Mouse (Mus musculus) monocyte, adult 5-6 weeks (primary cell): ENCODE results near the gene Mmgt2. TPM values are rescaled to one million over a fixed set of nuclear protein-coding genes. Genes with fewer than 3 reads are reported as not detected.

Experiments
- ATAC-seq: fragments of 153-309, 156-312 bp; replicated peaks from 2 replicates; pipeline ENCODE4 v1.8.0; 2017; ENCODE audit warnings: mild to moderate bottlenecking; ENCODE audit not compliant: low TSS enrichment, insufficient number of reproducible peaks, severe bottlenecking, poor library complexity, low FRiP score
- total RNA-seq: library from RNA; stranded (forward); fragments of 200-1000, 200-491, 200-594 nt; gene quantifications from 3 replicates; pipeline ENCODE4 v1.2.3, GENCODE M21; 2017

Gene Mmgt2
- total RNA-seq: 11.6 to 45.4 TPM (median 31.4 TPM) in 3 replicates

DNA sequence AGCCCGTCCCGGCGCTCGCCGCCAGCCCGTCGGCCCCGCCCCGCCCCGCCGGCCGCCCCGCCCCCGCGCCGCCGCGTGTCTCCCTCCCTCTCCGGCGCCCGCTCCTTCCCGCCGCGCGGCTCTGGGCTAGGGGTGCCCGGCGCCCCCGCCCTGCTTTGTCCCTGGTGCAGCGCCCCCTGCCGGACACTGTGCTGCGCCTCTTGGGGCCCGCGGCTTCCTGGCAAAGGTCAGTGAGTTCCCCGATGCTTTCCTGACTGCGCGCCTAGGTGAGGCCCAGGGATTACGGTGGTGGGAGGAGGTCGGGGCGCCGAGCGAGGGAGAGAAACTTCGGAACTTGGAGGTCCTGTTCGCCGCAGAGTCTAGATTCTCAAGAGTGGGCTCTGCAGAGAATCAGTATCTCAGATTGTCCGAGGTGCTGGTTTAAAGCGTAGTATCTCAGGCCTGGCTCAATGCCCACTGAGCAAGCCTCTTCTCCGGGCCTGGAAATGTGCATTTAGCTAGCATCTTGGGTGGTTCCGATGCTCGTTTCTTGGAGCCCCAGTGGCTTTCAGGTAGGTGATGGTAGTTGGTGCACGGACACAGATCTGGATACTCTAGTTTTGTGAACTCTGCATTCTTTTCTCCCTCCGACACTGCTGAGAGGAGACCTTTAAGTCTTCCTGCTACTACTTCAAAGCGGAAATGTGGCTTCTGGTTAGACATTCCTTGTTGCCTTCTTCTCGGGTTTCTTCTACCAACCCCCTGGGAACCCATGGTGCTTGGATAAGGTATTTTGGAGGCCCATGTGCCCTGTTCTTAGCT lies at the start of gene Mmgt2:
Gene Mmgt2 (plus strand): TSS at position 74 of the 801 bp plus-strand sequence.
- ATAC-seq: peak; percentile 73

DNA sequence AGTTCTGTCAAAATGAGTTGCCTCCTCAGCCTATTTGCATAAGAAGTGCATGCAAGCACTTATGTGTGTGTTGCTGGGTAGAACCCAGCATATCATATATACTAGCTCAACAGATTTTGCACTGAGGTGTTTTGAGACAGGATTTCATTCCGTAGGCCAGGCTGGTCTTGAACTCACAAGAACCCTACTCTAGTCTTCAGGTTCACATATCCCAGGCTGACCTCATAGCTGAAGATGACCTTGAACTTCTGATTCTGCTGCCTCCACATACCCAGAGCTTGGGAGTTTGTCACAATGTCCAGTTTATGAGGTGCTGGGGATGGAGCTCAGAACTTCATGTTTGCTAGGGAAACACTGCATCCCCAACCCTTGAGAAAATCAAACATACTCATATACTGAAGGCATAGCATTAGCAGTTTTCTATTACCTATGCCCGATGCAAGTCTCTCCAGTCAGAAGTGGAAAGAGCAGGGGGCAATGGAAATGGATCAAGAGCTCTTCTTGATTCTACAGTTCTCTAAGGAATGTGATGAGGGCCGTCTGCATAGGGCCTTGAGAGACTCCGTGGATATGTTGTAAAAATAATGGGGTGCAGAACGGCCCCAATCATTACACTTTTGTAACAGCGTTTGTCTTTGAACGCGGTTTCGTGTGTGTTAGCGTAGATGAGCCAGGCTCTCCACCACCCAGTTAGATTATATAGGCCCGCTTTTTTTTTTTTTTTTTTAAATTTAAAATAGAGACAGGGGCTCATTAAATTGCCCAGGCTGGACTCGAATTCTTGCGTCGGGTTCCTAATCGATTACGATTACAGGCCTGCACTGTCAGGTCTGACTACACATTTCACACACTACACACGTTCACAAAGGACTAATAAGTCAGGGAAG lies 46.5 kb upstream of the Mmgt2 start:
- no peak for ATAC-seq

DNA sequence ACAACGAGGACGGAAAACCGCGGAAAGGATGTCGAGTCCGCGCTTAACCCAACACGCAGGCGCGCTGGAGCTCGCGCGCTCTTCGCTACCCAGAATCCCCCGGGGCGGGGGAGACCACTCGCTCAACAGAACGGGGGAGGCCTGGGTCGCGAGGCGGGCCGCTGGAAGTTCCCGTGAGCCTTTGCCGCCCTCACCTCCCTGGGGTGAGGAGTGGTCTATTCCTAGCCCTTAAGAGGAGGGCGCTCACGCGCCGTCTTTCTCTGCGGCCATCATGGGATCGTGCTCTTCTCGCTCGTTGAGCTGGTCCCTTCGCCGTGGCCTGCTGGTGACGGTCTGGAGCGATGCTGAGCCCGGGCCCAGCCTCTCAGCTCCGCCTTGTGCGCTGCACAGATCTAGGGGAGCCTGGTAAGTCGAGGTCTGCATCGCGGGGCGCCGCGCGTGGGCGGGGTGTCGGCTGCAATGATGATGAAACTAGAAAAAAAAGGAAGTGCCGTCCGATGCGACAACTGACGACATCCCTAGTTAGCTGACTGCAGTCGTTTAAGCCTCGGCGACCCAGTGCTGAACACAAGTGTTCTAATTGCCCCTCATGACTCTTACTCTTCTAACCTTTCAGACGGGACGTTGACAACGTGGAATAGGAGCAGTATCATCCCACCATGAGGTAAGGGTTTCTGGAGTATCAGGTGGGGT lies 45.7 kb upstream of the Mmgt2 start:
- ATAC-seq: peak; percentile 86

DNA sequence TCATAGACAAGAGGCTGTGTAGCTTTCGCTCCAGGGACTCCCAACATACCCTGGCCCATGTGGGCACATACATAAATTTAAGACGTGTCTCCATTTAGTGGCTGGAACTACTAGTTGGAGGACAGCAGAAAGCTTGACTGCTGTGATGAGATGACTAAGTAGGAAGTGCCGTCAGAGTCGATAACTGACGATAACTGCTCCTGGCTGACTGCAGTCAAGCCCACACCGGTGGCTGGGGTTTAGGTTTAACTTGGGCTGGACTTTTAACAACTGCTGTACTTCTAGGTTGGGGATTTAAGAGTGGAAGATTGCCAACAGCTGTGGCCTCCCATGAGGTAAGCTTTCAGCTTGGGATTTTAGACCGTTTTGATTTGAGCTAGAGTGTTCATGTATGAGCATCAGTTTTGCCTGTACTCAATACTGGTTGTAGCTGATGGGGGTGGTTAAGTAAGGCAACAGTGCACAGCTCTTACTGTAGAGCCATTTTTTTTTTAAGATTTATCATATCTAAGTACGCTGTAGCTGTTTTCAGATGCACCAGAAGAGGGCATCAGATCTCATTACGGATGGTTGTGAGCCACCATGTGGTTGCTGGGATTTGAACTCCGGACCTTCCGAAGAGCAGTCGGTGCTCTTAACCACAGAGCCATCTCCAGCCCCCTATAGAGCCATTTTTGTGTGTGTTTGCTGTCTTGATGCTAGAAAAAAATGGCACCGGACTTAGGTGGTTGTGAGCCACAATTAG lies 45.0 kb upstream of the Mmgt2 start:
- ATAC-seq: peak; percentile 9; the same call in 1 of the 2 replicates

DNA sequence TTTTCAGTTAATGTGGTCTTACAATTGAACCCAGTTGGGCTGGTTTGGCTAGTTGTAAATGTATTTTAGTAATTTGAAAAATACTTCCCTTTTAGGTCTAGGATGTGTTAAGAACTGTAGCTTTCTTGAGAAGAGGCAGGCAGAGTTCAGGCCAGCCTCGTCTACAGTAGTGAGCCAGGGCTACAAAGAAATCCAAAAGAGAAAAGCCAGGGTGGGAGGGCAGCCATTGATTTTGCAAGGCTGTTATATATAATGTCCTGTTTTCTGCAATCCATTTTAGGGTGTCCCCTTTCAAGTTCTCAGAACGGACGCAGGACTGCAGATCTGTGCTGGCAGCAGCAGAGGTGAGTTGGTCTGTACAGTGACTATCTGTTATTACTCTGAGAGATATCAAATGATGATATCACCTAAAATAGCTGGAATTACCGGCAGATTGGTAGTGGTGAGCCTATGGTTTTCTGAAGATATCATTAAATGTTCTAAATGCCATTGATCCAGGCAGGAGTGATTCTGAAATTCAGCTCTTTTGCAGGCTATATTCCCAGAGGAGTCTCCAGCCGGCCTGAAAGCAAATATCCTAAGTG lies 44.2 kb upstream of the Mmgt2 start:
- ATAC-seq: no peak

DNA sequence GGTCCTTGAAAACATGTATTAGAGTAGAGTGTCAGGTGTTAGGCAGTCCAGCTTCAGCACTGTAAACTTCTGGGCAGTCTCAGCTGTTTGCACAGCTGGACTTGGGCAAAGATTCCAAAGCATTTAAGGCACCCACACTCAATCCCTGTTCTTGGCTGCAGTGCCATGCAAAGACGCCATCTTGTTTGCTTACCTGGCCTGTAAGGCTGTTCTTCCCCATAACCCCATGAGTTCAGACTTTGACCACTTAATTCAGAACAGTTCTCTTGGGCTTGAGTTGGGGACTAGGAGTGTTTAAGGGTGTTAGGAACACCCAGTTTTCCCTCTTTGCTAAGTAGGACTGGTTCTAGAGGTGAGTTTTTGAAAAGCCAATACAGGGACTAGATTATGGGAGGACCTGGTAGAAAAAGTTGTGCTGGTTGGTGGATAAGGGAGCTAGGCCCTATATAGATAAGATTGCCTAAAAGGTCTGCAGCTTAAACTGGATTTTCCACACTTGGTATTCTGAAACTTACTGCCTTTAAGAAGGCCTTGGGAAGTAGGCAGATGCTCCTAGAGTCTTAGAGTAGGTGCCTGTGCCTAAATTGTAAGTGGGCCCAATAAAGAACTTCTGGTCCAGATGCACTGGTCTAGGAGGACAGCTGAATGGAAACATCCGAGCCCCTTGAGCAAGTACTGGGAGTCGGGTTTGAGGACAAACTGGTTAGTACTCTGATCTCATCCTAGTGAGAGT lies 43.4 kb upstream of the Mmgt2 start:
- no peak for ATAC-seq

DNA sequence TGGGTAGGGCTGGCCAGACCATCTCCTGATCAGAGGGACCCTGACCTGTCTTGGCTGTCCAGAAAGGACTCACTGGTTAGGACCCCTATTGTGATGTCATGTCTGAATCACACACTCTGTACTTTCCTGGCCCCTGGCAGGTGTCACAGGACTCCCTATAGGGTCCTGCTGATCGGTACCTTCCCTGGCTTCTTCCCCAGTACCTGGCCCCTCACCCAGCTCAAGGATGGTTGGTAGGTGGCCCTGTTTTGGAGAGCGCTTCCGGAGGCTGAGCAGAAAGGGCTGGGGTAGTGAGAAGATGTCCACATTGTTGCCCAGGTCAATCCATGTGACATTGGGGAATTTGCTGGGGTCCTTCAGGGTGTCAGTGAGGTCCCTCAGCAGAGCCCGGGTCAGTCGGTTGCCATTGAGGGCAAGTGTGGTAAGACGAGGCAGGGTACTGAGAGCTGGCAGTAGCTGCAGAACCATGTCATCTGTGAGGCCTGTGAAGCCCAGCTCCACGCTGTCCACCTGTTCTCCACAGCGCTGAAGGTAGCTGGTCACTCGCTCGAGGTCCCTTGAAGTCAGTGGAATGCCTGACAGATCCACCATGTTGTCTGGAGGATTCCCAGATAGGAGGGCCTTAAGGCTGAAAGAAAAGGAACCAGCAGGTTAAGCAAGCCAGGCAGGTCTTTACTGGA lies 42.7 kb upstream of the Mmgt2 start:
- ATAC-seq: no peak

DNA sequence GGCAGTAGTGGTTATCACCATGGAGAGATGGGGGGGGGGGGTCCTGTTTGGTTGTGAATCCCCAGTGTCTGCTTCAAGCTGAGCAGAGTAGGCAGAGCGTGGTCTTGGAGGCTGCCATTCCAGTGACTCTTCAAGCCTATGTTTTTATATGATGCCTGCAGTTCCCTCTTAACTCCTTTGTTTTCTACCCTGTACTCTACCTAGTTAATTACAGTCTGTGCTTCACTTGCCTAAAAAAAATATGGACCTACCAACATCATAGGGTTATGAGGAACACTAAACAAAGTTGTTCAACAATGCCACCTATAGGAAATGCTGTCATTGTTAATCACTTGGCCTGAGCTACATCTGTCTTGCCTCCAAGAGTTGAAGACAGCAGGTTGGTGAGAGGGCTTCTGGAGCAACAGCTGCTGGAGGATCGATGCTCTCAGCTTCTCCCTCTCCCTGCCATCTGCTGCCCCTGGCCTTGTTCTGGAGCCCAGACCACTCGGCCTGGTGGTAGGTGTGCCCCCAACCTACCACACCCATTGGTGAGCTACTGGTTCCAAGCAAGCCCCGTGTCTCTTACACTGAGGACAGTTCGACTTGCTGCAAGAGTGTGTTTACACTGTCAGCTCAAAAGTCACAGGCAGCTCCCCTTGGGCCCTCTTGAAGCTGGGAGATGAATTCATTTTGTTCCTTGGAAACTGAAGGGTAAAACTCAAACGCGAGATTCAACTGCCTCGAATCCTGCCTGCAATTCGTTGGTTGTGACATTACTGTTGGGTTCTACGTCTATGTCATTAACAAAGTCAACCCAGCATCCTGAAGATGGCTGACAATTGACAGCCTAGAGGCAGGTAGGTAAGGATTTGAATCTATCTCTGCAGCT lies 41.9 kb upstream of the Mmgt2 start:
- no peak for ATAC-seq

DNA sequence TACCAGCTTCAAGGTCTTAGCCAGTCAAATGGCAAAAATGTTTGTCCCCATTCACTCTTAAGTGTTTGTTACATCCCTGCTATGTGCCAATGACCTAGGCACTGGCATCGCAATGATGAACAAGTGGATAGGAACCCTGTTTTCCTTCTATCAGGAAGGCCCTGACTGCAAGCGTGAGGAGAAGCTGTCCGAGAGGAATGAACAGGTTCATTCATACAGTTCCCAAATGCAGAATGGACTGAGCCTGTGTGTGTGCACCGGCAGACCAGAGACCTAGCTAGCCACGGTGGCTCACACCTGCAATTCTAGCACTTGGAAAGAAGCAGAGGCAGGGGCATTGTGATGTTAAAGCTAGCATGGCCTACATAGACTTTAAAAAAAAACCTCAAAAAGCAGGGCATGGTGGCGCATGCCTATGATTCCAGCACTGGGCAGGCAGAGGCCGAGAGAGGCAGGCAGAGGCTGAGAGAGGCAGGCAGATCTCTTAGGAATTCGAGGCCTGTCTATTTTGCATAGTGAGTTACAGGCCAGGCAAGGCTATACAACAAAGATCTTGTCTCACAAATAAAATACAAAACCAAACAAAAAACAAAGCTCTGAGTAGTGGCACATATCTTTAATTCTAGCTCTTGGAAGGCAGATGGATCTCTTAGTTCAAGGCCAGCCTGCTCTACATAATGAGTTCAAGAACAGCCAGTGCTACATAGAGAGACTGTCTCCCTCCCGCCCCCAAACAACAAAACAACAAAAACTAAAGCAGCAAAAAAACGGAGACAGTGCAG lies 41.1 kb upstream of the Mmgt2 start:
- ATAC-seq: no peak

DNA sequence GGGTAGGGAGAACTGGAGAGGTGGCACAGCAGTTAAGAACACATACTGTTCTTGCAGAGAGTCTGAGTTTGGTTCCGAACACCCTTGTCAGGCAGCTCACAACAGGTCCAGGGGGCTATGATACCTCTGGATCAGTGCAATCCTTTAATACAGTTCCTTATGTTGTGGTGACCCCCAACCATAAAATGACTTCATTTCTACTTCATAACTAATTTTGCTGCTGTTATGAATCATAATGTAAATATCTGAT lies 40.6 kb upstream of the Mmgt2 start:
- no peak for ATAC-seq

DNA sequence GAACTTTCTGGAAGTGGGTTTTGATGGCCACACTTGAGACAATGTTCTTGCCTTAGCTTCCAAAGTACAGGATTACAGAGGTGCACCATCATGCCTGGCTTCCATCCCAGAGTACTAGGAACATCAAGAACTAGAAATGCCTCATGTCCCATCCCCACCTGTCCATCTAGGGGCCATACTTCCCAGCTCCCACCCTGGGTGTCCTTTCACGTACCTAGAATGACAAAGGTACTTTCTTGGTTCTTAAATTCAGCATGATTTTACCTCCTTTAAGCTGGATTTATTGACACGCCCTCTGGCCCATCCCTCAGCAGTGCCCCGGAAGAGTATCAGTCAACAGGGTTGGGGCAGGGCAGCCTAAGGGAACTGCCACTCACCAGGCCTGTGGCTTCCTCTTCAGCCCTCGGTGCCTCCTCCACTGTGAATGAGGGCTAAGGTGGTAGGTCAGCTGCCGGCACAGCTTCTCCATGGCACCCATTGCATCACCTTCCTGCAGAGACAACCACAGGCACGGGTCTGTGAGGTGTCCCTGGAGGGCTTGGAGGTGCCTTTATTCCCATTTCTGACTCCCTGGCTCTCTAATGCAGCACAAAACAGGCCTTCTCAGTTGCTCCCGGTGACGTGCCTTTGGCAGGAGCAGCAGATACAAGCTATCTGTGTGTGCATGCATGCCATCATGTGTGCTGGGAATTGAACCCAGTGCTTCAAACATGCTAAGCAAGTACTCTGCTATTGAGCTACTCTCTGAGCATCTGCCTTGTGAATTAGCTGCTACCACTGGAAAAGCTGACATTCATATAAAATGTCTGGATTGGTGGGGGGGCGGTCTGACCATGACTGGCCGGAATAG lies 39.4 kb upstream of the Mmgt2 start:
- ATAC-seq: peak; percentile 82

DNA sequence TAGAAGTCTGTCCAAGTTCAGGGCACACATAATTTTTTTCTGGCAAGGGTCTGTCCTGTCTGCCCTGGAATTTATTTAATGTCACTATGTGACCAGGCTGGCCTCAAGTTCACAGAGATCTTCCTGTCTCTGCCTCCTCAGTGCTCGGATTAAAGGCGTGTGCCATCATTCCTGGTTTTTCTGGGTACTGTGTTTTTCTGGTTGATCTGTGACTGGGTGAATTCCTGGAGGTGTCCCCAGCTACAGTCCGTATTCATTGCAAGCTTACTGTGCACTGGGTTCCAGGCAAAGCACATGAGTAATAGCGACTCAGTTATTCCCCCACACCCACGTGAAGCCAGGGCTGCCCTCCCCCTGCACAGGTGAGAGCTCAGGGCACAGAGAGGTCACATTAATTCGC lies 38.2 kb upstream of the Mmgt2 start:
- ATAC-seq: no peak

DNA sequence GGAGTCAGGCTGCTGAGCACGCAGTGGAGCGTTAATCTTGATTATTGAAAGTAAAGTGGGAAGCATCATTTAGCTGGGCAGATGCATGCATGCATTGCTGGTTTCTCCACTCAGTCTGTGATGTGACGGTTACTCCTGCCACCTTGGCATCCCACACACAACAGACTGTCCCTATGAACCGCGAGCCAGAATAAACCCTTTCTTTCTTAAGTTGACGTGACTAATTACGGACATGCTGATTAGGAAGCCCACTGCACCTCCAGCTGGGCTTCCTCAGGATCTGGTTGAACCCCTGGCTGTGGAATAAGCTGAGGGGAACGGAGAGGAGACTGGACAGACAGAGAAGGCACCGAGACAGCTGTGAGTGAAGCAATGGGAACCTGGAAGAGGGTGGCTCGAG lies 35.9 kb upstream of the Mmgt2 start:
- ATAC-seq: no peak

DNA sequence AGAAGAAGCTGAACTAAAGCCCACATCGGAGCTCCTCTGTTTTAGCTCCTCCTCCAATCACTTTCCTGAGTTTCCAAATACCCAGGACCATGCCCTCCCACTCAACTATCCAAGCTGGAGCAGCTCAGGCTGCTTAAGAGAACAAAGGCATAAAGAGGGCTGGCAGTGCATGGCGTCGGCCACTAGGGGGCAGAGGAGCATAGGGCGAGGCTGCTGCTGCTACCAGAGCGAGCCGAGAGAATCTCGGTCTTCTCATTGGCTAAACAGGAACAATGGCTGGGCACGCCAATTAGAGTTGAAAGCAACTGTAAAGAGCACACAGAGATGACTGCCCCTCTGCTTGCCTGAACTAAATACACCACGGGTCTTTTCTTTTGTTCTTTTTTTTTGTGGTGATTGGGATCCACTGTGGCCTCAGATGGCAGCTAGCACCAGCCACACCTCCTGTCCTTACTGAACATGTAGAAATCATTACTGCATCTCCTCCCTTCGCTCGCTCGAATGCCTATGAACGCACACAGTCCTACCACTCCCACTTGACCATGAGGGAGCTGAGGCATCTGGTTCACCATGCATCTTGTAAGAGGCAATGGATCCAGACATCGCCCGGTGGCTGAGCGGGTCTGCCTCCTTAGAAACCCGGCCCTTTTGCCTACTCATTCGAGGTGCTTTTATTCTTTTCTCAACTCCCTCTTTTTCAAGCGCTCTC lies 34.7 kb upstream of the Mmgt2 start:
- ATAC-seq: peak; percentile 90
